Mouse (Mus musculus): ENCODE measurements around the gene Ak3.

- TF ChIP-seq CTCF (IDR thresholded peaks at IDR 0.05), result no peak
- TF ChIP-seq EP300 (IDR thresholded peaks at IDR 0.05), result peak; percentile 46
Observed at GRCm38 (mm10) chr19:29037026-29037425, 10.7 kb downstream of the Ak3 start.

All from lung, postnatal 0 days (tissue).